17 mouse cellular contexts compared by ENCODE assay signal in the genomic region with DNA sequence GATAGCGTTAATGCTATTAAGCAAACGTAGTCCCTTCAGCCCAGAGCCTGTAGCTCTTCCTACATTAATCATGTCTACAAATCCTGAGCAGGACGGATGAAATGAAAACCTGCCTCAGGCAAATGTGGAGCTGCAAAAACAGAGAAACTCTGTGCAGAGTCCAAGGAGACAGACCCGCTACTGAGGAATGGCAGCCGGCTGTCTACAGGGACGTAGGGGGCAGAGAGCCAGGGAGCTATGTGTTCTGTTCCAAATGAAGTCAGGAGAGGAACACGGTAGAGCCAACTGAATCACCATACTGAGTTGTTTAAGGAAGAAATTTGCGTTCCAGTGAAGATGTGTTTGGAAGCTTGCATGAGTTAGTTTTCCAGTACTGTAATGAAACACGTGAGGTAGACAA.
A peak's percentile ranks its signal among the peaks of the same experiment; 100 is the strongest.
DNase-seq lines count a peak whose midpoint lies in the region.
"Had no signal": no experiment of that assay in that cellular context is flagged by ENCODE, and none has a peak within 500 bp of the region (broad histone marks: within the 10 kb centered on the region; RNA-seq: fewer than 3 reads in every experiment).

No protein-coding gene starts in this region.

- no peaks in the 10 kb centered on the region for H3K9me3 ChIP-seq in heart, embryonic 10.5 days
- H3K9me3 ChIP-seq: embryonic facial prominence, embryonic 12.5 days; forebrain, embryonic 10.5 days; neural tube, embryonic 12.5 days; stomach, embryonic 15.5 days had no signal

- peaks cover 7% of the 10 kb centered on the region for H3K4me1 ChIP-seq in heart, embryonic 10.5 days
- H3K4me1 ChIP-seq: stomach, embryonic 15.5 days had no signal

- 79% methylated on average over 9 of the region's 9 CpGs for WGBS in heart, embryonic 10.5 days

- intact Hi-C loops in heart, postnatal 14 days (cut with DNase I), result no loop called here

- H3K27ac ChIP-seq in heart, embryonic 10.5 days, result no peak overlapping the region
- H3K27ac ChIP-seq: embryonic facial prominence, embryonic 12.5 days; liver, embryonic 14.5 days; neural tube, embryonic 12.5 days; stomach, embryonic 15.5 days had no signal

- peaks cover 23% of the 10 kb centered on the region for H3K27me3 ChIP-seq in heart, embryonic 10.5 days (ENCODE audit: insufficient read depth, poor library complexity, severe bottlenecking)
- H3K27me3 ChIP-seq: neural tube, embryonic 12.5 days; stomach, embryonic 15.5 days had no signal

- peak; percentile 32 for DNase-seq in adrenal gland, postnatal 10 days
- DNase-seq in adrenal gland, postnatal 14 days, result no peak
- DNase-seq in heart, postnatal 14 days, result peak; percentile 6
- no peak for DNase-seq in heart, embryonic 10.5 days (ENCODE audit: low spot score)
- DNase-seq in lung, postnatal 14 days, result peak; percentile 3
- DNase-seq in lung, postnatal 4 days, result no peak
- DNase-seq in cerebellum, postnatal 14 days, result peak; percentile 63
- DNase-seq in spleen, postnatal 10 days (ENCODE audit: low spot score in 2 of 2), result no peak
- DNase-seq: adrenal gland, postnatal 25 days; kidney, adult 18-20 months; kidney, postnatal 14 days; layer of hippocampus, adult 9-11 months had no signal

- no peaks in the 10 kb centered on the region for H3K36me3 ChIP-seq in heart, embryonic 10.5 days
- H3K36me3 ChIP-seq: embryonic facial prominence, embryonic 12.5 days; forebrain, embryonic 10.5 days; neural tube, embryonic 12.5 days; stomach, embryonic 15.5 days had no signal

- no peak overlapping the region for H3K4me3 ChIP-seq in heart, embryonic 10.5 days
- H3K4me3 ChIP-seq: embryonic facial prominence, embryonic 12.5 days; forebrain, embryonic 10.5 days; neural tube, embryonic 12.5 days; stomach, embryonic 15.5 days had no signal

Comparison
In these comparisons a context has a peak if more than half of its experiments do, and no peak if none do; other contexts are left out.
1. DNase-seq: peak in adrenal gland, postnatal 10 days (single experiment), heart, postnatal 14 days (2 of 2), lung, postnatal 14 days (single experiment) and cerebellum, postnatal 14 days (2 of 2); none in adrenal gland, postnatal 14 days (single experiment), heart, embryonic 10.5 days (single experiment), lung, postnatal 4 days (0 of 2) and spleen, postnatal 10 days (0 of 2).